Mouse (Mus musculus): ENCODE results near the gene Zim1. TPM values are rescaled to one million over a fixed set of nuclear protein-coding genes. Genes with fewer than 3 reads are reported as not detected.

Zim1 gene
- polyA plus RNA-seq, 1 experiment from 2014 or later: 7.6 TPM

GRCm38 (mm10) chr7:6728263-6728931 lies 32.1 kb upstream of the Zim1 start:
- WGBS: 45% methylated on average over 19 of the region's 19 CpGs
- no peaks in the 10 kb centered on the region for H3K4me1 ChIP-seq (ENCODE audit: control insufficient read depth, insufficient read depth, low read length)
- no peaks in the 10 kb centered on the region for H3K27me3 ChIP-seq (ENCODE audit: control insufficient read depth, insufficient read depth, low read length)
- H3K27ac ChIP-seq (ENCODE audit: low read depth, low read length): peak overlapping the region; percentile 95
- H3K9me3 ChIP-seq (ENCODE audit: control insufficient read depth, low read length): peaks cover 7% of the 10 kb centered on the region
- peak; percentile 81 for ATAC-seq (ENCODE audit: low read depth)
- peak overlapping the region; percentile 55 for H3K4me3 ChIP-seq (ENCODE audit: low read depth, low read length)
- H3K36me3 ChIP-seq (ENCODE audit: control insufficient read depth, insufficient read depth, low read length): peaks cover 5% of the 10 kb centered on the region; the same call in 1 of the 2 replicates
- peak overlapping the region; percentile 21; the same call in 1 of the 2 replicates for H3K4me2 ChIP-seq (ENCODE audit: low read depth, low read length)
- no peak overlapping the region for H3K9ac ChIP-seq (replicated peaks; ENCODE audit: low read depth, low read length)

DNA sequence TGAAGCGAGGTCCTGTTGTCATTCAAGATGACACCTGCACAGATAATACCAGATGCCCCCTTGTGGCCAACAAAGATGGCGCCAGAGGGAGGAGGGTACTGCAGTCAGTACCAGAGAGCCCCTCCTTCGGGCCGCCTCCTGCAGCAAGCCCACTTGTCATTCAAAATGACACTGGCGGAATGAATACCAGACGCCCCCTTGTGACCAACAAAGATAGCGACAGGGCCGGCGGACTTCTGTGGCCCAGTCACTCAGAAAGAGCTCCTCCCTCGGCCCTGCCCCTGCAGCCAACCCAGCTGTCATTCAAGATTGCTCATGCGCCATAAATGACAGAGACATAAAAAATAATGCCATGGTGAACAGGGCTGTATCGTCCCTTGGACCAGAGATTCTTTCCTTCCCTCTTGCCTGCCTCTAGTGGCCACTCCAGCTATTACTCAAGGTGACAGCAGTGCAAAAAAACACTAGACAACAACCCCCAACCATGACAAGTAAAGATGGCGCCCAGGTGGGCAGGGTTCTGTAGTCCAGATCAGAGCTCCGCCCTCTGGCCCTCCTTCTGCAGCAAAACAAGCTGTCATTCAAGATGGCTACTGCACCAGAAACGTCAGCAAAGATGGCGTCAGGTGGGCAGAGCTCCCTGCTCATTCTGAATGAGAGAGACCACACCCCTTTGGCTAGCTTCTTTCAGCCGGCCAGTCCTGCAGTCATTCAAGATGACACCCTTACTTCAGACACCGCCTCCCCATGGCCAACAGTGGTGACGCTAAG lies 31.3 kb upstream of the Zim1 start:
- WGBS: 46% methylated on average over 19 of the region's 19 CpGs
- ATAC-seq (ENCODE audit: low read depth): peak; percentile 70
- Histone ChIP-seq H3K4me2 (ENCODE audit: low read depth, low read length) (peak overlapping the region; percentile 21), H3K9ac (replicated peaks; ENCODE audit: low read depth, low read length) (no peak overlapping the region), H3K4me3 (ENCODE audit: low read depth, low read length) (peak overlapping the region; percentile 55), H3K27ac (ENCODE audit: low read depth, low read length) (peak overlapping the region; percentile 86), H3K4me1 (ENCODE audit: control insufficient read depth, insufficient read depth, low read length) (no peaks in the 10 kb centered on the region), H3K36me3 (ENCODE audit: control insufficient read depth, insufficient read depth, low read length) (peaks cover 9% of the 10 kb centered on the region; the same call in 1 of the 2 replicates), H3K27me3 (ENCODE audit: control insufficient read depth, insufficient read depth, low read length) (no peaks in the 10 kb centered on the region), H3K9me3 (ENCODE audit: control insufficient read depth, low read length) (peaks cover 7% of the 10 kb centered on the region)

DNA sequence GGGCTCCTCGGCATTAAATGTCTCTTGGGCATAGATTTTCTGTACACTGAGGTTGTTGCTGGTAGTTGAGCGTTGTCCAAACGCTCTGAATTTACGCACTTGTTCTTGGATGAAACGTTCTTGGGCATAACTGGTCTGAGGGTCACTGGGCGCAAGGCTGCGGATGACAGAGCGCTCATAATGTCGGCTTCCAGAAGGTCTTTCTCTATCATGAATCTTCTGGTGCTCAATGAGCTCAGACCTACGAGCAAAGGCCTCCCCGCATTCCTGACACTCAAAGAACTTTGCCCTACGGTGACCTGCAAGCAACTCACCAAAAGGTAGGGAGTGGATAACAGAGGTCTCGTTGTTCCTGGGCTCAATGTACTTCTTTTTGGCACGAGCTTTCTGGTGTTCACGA lies 13.1 kb upstream of the Zim1 start:
- H3K4me1 ChIP-seq (ENCODE audit: control insufficient read depth, insufficient read depth, low read length): no peaks in the 10 kb centered on the region
- peaks cover 24% of the 10 kb centered on the region for H3K36me3 ChIP-seq (ENCODE audit: control insufficient read depth, insufficient read depth, low read length)
- H3K9ac ChIP-seq (replicated peaks; ENCODE audit: low read depth, low read length): no peak overlapping the region
- WGBS: 96% methylated on average over 15 of the region's 15 CpGs
- H3K4me3 ChIP-seq (ENCODE audit: low read depth, low read length): no peak overlapping the region
- H3K27ac ChIP-seq (ENCODE audit: low read depth, low read length): no peak overlapping the region
- H3K4me2 ChIP-seq (ENCODE audit: low read depth, low read length): no peak overlapping the region
- no peaks in the 10 kb centered on the region for H3K27me3 ChIP-seq (ENCODE audit: control insufficient read depth, insufficient read depth, low read length)
- no peak for ATAC-seq (ENCODE audit: low read depth)
- H3K9me3 ChIP-seq (ENCODE audit: control insufficient read depth, low read length): no peaks in the 10 kb centered on the region

GRCm38 (mm10) chr7:6708451-6709180 lies 12.4 kb upstream of the Zim1 start:
- no peak for ATAC-seq (ENCODE audit: low read depth)
- Histone ChIP-seq H3K27me3 (ENCODE audit: control insufficient read depth, insufficient read depth, low read length) (no peaks in the 10 kb centered on the region), H3K9ac (replicated peaks; ENCODE audit: low read depth, low read length) (no peak overlapping the region), H3K4me1 (ENCODE audit: control insufficient read depth, insufficient read depth, low read length) (no peaks in the 10 kb centered on the region), H3K4me2 (ENCODE audit: low read depth, low read length) (no peak overlapping the region), H3K36me3 (ENCODE audit: control insufficient read depth, insufficient read depth, low read length) (peaks cover 24% of the 10 kb centered on the region), H3K4me3 (ENCODE audit: low read depth, low read length) (no peak overlapping the region), H3K27ac (ENCODE audit: low read depth, low read length) (no peak overlapping the region), H3K9me3 (ENCODE audit: control insufficient read depth, low read length) (no peaks in the 10 kb centered on the region)
- 90% methylated on average over 17 of the region's 17 CpGs for WGBS

DNA sequence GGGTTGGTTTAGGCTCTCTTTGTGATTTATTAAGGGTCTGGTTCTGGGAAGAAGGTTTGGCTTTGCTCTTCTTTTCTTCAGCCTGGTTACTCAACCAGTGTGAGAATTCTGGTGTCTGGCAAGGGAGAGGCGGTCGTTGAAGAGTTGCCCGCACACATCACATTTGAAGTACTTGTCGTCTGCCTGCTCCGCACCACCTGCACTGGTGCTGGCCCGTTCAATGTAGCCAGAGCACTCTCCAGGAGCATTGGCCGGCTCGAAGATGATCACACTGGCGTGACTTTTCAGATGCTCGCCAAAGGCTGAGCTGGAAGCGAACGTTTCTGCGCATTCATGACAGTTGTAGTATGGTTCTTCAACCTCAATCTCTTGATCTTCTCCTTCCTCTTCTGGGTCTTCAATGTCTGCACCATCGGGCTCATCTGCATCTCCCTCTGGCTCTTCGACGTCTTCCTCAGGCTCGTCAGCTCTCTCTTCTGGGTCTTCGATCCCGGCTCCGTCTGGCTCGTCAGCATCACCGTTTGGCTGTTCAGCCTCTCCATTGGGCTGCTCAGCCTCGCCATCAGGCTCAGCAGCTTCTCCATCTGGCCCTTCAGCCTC lies 11.3 kb upstream of the Zim1 start:
- peaks cover 21% of the 10 kb centered on the region for H3K36me3 ChIP-seq (ENCODE audit: control insufficient read depth, insufficient read depth, low read length)
- no peaks in the 10 kb centered on the region for H3K9me3 ChIP-seq (ENCODE audit: control insufficient read depth, low read length)
- 96% methylated on average over 23 of the region's 23 CpGs for WGBS
- H3K27me3 ChIP-seq (ENCODE audit: control insufficient read depth, insufficient read depth, low read length): no peaks in the 10 kb centered on the region
- H3K4me1 ChIP-seq (ENCODE audit: control insufficient read depth, insufficient read depth, low read length): no peaks in the 10 kb centered on the region
- no peak overlapping the region for H3K27ac ChIP-seq (ENCODE audit: low read depth, low read length)
- no peak overlapping the region for H3K4me3 ChIP-seq (ENCODE audit: low read depth, low read length)
- no peak overlapping the region for H3K4me2 ChIP-seq (ENCODE audit: low read depth, low read length)
- no peak overlapping the region for H3K9ac ChIP-seq (replicated peaks; ENCODE audit: low read depth, low read length)
- ATAC-seq (ENCODE audit: low read depth): no peak

- 78% methylated on average over 3 of the region's 3 CpGs for WGBS
- H3K27ac ChIP-seq (ENCODE audit: low read depth, low read length): no peak overlapping the region
- no peak overlapping the region for H3K9ac ChIP-seq (replicated peaks; ENCODE audit: low read depth, low read length)
- H3K36me3 ChIP-seq (ENCODE audit: control insufficient read depth, insufficient read depth, low read length): no peaks in the 10 kb centered on the region
- no peaks in the 10 kb centered on the region for H3K27me3 ChIP-seq (ENCODE audit: control insufficient read depth, insufficient read depth, low read length)
- H3K9me3 ChIP-seq (ENCODE audit: control insufficient read depth, low read length): no peaks in the 10 kb centered on the region
- no peak for ATAC-seq (ENCODE audit: low read depth)
- H3K4me1 ChIP-seq (ENCODE audit: control insufficient read depth, insufficient read depth, low read length): no peaks in the 10 kb centered on the region
- no peak overlapping the region for H3K4me3 ChIP-seq (ENCODE audit: low read depth, low read length)
- H3K4me2 ChIP-seq (ENCODE audit: low read depth, low read length): no peak overlapping the region
Observed at GRCm38 (mm10) chr7:6699230-6699629, 3.0 kb upstream of the Zim1 start.

- Histone ChIP-seq H3K9me3 (ENCODE audit: control insufficient read depth, low read length) (no peaks in the 10 kb centered on the region), H3K27me3 (ENCODE audit: control insufficient read depth, insufficient read depth, low read length) (no peaks in the 10 kb centered on the region), H3K27ac (ENCODE audit: low read depth, low read length) (no peak overlapping the region), H3K4me1 (ENCODE audit: control insufficient read depth, insufficient read depth, low read length) (no peaks in the 10 kb centered on the region), H3K4me3 (ENCODE audit: low read depth, low read length) (no peak overlapping the region), H3K9ac (replicated peaks; ENCODE audit: low read depth, low read length) (no peak overlapping the region), H3K4me2 (ENCODE audit: low read depth, low read length) (no peak overlapping the region), H3K36me3 (ENCODE audit: control insufficient read depth, insufficient read depth, low read length) (no peaks in the 10 kb centered on the region)
- 91% methylated on average over 6 of the region's 6 CpGs for WGBS
- ATAC-seq (ENCODE audit: low read depth): no peak
Observed at GRCm38 (mm10) chr7:6685511-6685910, 10.7 kb downstream of the Zim1 start.

DNA sequence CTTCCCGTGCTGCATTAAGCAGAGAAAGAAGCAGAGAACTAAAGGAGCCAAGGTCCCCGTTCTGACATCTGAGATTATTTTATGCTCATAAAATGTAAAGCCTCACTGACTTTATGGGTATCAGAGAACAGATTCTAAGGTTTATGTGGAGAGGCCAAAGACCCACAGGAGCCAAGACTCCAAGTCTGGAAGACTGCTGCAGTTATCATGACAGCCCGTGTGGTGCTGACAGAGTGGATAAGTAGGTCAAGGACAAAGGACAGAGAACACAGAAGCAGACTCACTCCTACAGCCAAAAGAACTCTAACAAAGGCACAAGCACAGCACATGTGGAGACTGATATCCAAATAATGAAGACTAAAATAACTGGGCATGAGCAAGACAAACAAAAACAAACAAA lies 29.5 kb downstream of the Zim1 start:
- Histone ChIP-seq H3K36me3 (ENCODE audit: control insufficient read depth, insufficient read depth, low read length) (no peaks in the 10 kb centered on the region), H3K27ac (ENCODE audit: low read depth, low read length) (no peak overlapping the region), H3K4me2 (ENCODE audit: low read depth, low read length) (no peak overlapping the region), H3K9ac (replicated peaks; ENCODE audit: low read depth, low read length) (no peak overlapping the region), H3K4me1 (ENCODE audit: control insufficient read depth, insufficient read depth, low read length) (no peaks in the 10 kb centered on the region), H3K4me3 (ENCODE audit: low read depth, low read length) (no peak overlapping the region), H3K27me3 (ENCODE audit: control insufficient read depth, insufficient read depth, low read length) (no peaks in the 10 kb centered on the region), H3K9me3 (ENCODE audit: control insufficient read depth, low read length) (no peaks in the 10 kb centered on the region)
- 76% methylated on average over 3 of the region's 3 CpGs for WGBS
- no peak; the same call in 1 of the 2 replicates for ATAC-seq (ENCODE audit: low read depth)

All from neural tube, embryonic 14.5 days (tissue).